Mouse (Mus musculus) heart, postnatal 0 days (tissue): ENCODE data around the gene Maml3.

Experiments used
- CTCF ChIP-seq: IDR thresholded peaks from 2 replicates; pipeline ENCODE4 v1.5.1; 2016; ENCODE audit warnings: antibody characterized with exemption, control low read depth, low read depth
- EP300 ChIP-seq: IDR thresholded peaks from 2 replicates; pipeline ENCODE4 v1.6.1; 2016; ENCODE audit warnings: antibody characterized with exemption, low read depth

DNA sequence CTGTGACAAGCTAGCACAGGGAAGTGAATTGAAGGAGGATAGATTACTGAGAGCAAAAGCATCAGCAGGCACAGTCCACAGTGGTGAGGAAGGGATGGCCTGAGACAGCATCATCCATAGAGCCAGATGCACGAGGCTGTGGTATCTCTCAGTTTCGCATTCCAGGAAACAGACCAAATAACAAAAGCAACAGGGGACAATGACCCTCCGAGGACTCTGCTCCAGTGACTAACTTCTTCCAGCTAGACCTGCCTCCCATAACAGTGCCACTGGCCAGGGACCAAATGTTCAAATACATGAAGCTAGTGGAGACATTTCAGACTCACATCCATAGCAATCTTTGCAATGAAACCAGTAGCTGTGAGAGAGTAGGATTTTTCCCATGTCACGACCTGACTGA, 43.4 kb upstream of the Maml3 start:
- no peak for TF ChIP-seq CTCF
- TF ChIP-seq EP300 = no peak
